Mouse (Mus musculus) olfactory bulb, adult 2 months (tissue): Measurements from ENCODE around the gene Gm49486.

ENCODE experiments used
- CTCF ChIP-seq: fragments of 200-500 bp; IDR thresholded peaks from 2 replicates; pipeline ENCODE4 v1.5.1; 2012; ENCODE audit warnings: low read depth, mild to moderate bottlenecking, low read length, moderate library complexity; ENCODE audit not compliant: insufficient read depth
- POLR2A ChIP-seq: fragments of 200-500 bp; IDR thresholded peaks from 2 replicates; pipeline ENCODE4 v1.6.1; 2012; ENCODE audit warnings: mild to moderate bottlenecking, low read depth, low read length, moderate library complexity; ENCODE audit not compliant: insufficient read depth

DNA sequence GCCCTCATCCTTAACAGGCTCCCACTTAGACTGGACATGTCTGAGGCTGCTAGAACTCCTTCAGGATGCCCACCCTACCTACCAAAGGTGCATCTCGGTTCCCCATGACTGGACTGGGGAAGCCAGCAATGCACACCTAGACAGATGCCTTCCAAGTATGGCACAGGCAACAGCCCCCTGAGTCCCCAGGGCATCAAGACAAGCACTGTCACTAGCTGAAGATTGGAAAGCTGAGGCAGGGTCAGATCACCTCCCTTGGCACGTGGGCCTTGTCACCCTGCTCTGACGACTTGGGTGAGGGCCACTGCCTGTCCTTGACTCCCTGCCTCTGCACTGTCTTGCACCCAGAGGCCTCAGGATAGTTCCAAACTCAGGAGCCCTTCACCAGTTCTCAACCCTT lies 59.2 kb downstream of the Gm49486 start:
- TF ChIP-seq CTCF (no peak), POLR2A (no peak)
